Mouse (Mus musculus) cortical plate, adult 2 months (tissue): ENCODE results near the gene Defb13.

Experiments used
- CTCF ChIP-seq: fragments of 200-500 bp; IDR thresholded peaks from 2 replicates; pipeline ENCODE4 v1.5.1; 2011; ENCODE audit warnings: mild to moderate bottlenecking, control low read depth, low read length; ENCODE audit not compliant: insufficient read depth; ENCODE audit errors: extremely low read depth
- POLR2A ChIP-seq: fragments of 200-500 bp; IDR thresholded peaks from 2 replicates; pipeline ENCODE4 v1.6.1; 2011; ENCODE audit warnings: mild to moderate bottlenecking, low read length, control low read depth; ENCODE audit not compliant: insufficient read depth; ENCODE audit errors: extremely low read depth

- TF ChIP-seq POLR2A (no peak), CTCF (no peak)
These were observed 902 bp downstream of the Defb13 start for GRCm38 (mm10) chr8:21947311-21948017.
